Mouse (Mus musculus) right cerebral cortex, postnatal 4 days (tissue): ENCODE results near the gene Gm28048.

ENCODE experiments used
- DNase-seq: peaks from one replicate; pipeline ENCODE4 v3.0.0-alpha.2; 2022

Gm28048 gene

DNA sequence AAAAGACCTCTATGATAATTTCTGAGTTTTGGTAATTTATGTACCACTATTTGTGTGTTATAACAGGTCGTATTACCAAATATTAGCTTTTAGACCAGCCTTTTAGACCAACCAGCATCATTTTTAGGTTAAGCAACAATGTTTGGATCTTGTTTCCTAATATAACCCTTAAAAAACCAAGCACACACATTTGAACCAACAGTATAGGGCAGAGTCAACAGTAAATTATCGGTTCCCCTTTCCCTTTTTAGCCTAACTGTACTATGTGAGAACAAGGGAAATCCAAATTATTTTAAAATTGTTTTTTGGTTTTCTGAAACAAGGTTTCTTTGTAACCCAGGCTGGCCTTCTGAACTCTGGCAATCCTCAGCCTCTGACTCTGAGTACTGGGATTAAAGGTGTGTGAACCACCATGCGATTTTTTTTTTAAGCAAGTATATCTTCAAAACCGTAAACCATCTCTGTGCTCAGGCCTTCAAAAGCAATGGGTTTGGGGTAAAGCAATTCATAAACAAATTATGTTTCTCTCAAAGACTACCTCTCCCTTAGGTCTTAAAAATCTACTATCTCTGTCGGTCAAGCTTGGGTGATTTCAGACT lies 124.7 kb downstream of the Gm28048 start:
- DNase-seq: no peak

DNA sequence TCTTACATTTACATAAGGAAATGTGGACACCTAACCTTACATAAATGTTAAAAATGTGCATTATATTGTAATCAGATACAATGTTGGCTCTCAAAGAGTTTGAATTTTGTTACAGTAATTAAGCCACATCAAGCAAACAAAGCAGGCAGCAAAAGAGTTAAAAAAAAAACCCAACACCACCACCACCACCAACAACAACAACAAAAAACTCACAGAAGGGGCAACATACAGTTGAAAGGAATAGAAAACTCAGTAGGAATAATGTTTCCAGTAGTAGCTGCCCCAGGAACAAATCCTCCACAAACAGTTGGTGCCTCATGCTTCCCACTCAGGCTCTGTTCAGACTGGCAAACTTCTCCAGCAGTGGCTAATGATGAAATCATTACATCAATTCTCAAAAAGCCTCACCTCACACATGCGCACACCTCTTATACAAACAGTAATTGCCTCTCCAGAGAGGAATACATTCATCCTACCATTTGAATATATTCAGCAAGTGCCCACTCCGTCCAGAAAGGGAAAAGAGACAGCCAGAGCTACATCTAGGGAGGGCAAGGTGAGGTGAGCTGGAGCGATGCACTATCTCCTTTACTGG lies 125.4 kb downstream of the Gm28048 start:
- DNase-seq: no peak

DNA sequence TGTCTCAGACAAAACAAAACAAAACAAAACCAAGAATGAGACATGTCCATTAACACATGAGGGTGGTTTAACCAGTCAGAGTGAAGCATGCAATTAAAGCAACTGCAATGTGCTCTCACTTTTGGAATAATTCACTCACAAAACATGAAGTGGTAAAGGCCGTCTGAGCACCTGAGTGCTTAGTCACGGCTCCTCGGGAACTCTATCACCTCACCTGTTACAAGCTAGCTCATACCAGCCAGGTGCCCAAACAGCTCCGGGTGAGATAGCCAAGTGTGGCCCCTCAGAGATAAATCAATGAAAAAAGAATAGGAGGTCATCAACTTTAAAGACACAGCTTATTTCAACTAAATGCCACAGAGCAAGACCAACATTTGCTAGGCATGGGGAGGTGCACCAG lies 127.3 kb downstream of the Gm28048 start:
- DNase-seq: no peak

DNA sequence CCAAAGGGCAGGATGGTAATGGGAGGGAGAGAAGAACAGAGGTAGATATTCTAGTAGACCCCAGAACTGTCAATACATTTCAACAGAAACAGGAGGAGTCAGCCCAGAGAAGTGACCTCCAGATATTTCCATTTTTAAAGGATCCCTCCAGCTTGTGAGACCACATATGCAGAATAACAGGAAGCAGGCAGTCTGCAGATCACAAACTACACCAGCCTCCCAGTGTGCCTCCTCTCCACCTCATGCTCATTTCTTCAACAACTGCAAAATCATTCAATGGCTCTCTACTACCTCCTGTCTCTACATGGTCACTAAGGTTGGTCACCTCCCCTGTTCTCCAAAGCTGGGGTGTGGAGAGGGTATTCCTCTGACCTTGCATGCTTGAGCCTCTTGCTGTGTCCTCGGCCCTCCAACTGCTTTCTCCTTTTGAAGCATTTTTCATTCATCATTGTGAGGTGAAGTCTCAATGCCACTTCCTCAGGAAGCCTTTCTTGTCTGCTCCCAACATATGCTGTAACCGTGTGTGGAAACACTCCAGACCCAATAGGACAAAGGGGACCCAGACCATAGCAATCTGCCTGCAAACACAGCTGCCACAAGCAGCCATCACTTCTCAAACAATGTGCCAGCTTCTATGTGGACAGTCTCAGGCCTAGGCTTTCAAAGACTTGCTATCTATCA lies 128.3 kb downstream of the Gm28048 start:
- no peak for DNase-seq

DNA sequence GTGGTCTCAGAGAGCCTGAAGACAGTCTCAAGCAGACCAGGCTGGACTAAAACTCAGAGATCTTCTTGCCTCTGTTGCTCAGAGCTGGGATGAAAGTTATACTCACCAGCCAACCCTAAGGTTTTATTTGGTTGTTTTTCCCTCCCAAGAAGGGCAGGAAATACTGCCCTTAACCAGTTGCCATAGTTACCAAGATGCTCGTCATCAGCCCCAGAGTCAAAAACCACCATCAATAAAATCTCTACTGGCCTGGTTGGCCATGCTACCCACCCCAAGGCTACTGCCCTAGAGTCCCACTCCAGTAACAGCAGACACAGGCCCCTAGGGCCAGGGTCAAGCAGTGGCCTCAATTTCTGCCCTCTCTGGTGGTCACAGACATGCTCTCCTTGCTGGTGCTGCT lies 129.4 kb downstream of the Gm28048 start:
- DNase-seq: no peak

DNA sequence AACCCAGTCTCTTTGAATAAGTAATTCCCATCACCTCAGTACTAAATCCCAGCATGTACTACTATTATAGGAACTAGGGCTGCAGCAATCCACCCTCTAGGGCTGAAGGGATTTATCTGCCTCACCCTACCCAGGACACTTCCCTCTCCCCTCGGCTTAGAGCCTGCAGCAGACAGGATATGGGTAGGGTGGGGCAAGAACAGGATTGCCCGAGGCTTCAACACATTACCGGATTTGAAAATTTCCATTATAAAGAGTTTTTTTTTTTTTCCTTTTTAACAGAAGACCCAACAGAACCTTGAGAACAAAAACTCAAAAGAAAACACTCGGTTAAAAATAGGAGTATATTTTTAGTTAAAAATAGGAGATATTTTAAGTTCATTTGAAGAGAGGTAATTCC lies 130.5 kb downstream of the Gm28048 start:
- DNase-seq: no peak

DNA sequence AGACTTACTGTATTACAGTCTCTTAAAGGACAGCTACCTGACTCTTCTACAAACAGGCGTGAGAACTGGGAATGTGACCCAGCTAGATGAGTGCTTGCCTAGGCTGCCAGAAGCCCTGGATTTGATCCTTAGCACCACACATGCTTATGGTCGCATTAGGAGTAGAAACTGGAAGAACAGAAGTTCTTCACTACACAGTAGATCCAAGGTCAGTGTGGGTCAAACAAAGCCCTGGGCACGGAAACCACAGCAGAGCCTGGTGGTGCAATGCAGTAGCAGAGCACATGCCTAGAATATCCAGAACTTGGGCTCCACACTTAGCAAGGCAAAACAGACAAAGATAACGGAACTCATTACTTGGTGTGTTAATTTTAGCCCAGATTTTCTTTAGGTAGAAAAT lies 131.8 kb downstream of the Gm28048 start:
- DNase-seq: no peak

DNA sequence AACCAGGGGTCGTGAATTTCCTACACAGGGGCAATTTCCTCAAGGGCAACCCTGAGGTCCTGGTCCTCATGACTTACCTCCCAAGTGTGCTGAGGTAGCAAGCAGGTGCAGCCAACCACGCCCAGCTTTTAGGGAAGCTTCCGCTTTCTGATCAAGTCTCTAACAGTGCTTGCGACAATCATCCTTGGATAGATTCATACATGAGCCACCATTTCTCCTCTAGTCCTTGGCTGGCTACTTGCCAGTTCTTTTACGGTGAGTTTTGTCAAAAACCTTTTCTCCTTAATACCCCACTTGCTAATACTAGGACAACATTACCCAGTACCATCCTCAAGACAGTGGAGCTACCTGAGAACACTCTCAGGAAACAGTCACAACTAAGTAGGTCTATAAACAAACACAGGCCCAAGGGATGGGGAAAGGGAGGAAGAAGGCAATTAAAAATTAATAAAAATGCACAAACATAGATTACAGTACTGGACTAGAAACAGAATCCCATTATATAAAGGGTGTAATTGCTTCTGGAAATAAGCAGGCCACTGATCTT lies 133.2 kb downstream of the Gm28048 start:
- DNase-seq: no peak

DNA sequence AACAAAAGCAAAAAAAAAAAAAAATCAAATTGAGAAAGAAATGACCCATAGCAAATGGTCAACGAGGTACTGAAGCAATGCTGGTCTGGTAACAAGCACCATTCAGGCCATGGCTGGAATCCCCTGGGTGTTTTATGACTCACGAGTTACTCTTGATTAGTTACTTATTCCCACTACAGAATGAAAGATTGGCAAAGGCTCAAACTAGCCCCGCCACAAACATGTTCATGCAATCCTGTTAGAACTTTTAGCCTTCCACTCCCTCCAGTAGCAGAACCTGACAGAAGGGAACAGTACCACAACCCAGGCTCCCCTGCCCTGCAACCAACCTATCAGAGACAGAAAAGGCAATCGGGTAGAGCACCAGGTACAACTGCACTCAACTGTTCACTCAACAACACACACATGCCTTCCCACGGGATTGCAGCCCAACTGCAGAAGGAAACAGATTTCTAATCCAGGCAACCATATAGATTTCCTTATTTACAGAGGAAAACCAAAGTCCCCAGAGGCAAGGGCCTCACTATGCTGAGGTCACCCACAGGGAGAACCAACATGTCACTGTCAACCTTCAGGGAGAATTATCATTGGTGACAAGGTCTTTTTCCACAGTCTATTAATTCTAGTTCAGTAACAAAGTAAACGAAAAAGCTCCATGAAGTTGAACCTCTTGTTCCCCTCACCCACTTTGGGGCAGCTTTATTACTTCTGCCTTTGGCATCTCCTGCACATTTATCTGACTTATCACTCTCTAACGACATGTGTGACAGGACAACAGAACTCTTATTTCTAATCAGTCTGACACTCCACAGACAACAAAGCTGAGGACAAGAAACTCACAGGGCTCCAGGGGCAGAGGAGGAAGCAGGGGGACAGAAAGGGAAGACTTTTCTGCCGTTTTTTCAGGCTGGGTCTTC lies 133.9 kb downstream of the Gm28048 start:
- DNase-seq: no peak

DNA sequence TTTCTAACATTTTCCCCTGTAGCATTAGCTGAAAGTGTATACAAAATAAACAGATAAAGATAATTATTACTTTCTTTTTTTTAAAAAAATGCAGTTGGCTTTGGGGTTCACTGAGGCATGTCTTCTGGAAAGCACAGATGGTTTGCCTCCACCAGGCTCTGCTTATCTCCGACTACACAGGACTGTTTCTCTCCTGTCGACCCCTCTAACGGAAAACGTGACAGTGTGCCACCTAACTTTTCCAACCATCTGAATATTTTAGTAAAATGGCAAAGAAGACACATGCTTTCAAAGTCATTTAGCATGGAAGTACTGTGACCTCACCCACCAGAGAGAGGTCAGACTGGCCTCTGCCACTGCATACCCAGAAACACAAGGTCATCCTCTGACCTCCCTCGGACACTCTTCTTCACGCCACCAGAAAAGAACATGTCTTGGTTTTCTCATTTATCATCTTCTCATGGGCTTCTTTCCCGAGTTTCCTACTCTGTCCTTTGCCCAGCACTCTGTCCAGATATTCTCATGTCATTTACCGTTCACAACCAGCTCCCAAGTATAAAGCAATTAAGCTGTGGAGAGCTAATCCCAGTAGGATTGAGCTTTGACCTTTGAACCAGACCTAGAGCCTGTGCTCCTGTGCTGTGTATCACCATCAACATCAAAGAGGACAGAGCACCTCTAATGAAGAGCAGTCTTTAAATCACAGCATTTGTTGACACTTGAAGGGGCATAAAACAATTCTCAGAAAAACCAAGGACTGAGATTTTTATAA lies 134.7 kb downstream of the Gm28048 start:
- no peak for DNase-seq

DNA sequence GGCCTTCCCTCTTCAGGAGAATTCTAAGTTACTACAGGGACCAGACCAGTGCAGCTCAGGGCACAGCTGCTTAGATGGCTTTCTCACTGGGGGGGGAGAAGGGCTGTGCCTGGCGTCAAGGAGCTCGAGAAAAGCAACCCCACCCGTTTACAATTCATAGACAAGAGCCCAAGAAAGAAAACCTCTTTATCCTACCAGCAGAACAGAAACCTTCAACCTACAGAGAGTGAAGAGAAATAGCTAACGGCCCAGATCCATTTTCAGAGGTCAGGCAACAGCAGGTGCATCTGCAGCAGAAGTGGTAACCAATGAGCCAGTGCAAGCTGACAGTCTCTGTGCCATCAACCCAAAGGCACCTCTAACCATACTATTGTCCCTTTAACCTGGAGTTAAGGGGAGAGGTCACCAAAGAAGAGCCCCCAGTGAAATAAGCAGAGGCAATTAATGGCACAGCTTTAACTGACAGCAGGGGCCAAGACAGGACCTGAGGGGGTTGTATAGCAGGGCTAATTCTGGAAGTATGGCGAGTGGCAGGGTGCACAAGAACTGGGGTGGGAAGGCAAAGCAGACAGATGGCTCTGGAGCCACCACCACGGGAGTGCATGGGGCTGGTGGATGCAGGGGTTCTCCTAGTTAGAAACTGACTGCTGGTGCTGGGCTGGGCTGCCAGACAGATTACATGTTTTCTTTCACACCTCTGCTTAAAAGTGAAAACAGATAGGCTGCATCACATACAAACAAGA lies 135.6 kb downstream of the Gm28048 start:
- DNase-seq: no peak

DNA sequence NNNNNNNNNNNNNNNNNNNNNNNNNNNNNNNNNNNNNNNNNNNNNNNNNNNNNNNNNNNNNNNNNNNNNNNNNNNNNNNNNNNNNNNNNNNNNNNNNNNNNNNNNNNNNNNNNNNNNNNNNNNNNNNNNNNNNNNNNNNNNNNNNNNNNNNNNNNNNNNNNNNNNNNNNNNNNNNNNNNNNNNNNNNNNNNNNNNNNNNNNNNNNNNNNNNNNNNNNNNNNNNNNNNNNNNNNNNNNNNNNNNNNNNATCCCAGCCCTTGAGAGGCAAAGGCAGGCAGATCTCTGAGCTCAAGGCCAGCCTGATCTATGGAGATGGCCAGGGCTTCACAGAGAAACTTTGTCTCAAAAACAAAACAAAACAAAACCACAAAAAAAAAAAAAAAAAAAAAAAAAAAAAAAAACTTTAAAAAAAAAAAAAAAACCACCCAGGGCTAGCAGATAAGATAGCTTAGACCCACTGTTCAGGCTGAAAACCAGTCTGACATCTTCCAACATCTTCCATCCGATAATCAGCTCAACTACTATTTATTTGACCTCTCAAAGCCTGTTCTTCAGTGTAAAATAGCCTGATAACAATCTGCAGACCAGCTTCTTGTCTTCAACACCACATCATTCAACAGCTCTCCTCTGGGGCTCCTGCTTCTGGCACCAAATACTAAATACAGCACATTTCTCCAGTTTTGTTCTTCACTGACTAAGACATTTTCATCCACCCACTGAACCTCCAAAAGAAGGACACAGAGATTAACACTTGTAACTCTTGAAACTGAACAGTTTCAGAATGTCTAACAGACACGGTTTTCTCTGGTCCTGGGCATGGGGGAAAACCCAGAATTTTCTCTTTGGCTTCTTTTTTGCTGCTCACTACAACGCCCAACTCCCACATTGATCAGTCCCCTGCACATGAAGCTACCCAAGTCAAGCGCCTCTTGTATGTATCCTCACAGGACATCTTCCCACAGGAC lies 136.9 kb downstream of the Gm28048 start:
- no peak for DNase-seq

DNA sequence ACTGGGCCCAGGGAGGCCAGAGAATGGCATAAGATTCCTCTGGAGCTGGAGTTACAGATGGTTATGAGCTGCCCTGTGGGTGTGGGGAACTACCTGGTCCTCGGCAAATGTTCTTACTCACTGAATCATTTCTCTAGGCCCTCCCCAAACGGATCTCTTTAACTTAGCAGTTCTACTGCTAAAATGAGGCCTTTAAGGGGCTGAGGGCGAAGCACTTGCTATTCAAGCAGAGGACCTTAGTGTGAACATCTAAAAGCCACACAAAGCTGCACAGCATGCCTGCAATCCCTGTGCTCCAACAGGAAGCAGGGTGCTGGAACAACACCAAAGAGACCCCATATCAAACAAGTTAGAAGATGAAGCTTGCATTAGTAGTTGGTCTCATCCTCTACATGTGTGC lies 142.4 kb downstream of the Gm28048 start:
- DNase-seq: no peak

DNA sequence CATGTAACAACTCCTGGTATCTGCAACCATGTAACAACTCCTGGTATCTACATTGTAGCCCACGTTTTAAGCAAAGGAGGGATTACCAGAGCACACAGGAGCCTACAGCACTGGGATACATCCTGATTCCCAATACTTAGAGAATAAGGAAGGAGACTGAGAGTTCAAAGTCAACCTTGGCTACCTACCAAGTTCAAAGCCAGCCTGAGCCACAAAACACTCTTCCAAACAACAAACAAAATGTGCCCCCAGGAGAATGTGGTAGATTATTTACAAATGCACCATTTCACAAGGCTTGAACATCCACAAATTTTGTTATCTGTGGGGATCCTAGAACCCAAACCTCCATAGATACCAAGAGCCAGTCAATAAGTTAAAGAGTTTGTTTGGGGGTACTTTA lies 143.5 kb downstream of the Gm28048 start:
- no peak for DNase-seq

DNA sequence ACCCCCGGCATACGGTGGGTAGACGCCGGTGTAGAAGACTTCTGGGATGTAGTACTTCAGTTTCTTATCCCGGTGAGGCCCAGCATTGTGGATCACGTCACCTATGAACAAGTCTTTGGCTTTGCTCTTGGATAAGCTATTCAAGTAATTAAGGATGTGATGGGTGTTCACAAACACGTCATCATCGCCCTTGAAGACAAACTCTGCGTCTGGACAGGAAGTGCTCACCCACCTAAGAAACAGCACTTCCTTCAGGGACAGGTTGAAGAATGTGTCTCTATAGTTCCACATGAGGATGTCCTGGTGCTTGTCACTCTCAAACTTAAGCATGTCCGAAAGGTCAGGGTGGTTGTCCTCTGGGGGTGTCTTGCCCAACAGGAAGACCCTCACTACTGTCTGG lies 145.6 kb downstream of the Gm28048 start:
- DNase-seq: no peak

DNA sequence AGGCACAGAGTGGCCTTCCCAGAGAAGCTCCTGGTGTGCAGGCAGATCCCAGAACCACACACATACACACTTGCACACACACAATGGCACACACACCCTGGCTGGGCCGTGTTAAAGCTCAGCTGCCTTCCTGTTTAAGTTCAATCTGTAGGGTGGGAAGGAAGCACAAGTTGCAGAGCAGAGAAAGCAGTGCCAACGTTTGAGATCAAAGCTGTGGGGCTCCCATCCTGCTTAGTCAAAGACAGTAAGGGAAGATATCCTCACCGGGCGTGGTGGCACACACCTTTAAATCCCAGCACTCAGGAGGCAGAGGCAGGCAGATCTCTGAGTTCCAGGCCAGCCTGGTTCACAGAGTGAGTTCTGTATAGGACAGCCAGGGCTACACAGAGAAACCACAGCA lies 149.3 kb downstream of the Gm28048 start:
- DNase-seq: no peak

DNA sequence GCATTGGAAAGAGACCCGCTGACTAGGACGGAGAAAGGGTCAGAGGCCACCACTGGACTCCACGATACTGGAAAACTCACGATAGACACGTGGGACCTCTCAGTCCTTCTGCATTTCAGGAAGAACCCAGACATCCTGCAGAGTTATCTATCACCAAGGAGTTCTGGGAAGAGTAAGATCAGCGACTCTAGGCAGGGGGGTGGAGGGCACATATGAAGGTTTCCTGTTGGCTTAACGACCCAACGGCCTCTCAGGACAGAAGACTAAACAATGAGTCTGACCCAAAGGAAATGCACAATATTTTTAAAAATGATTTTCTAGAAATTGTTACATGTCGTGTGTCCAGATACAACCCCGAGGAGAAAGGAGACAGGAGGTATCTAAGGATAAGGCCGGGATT lies 150.0 kb downstream of the Gm28048 start:
- no peak for DNase-seq

DNA sequence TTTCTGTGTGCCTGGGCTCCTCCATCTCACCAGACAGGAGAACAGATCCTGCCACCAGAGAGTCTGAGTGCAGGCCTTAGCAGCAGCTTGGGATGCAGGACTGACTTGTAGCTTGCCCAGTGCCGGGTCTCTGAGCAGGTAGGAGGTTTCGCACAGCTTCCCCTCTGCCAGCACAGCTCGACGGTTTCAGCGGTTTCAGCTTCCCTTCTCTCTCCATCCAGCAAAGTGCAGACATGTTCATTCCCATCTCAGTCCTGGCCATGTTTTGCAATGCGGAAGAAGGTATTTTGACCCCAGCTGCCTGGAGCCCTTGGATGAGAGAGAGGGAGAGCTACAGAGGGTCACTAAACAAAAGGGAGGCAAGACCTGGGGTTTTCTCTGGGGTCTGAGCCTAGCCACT lies 151.2 kb downstream of the Gm28048 start:
- no peak for DNase-seq

DNA sequence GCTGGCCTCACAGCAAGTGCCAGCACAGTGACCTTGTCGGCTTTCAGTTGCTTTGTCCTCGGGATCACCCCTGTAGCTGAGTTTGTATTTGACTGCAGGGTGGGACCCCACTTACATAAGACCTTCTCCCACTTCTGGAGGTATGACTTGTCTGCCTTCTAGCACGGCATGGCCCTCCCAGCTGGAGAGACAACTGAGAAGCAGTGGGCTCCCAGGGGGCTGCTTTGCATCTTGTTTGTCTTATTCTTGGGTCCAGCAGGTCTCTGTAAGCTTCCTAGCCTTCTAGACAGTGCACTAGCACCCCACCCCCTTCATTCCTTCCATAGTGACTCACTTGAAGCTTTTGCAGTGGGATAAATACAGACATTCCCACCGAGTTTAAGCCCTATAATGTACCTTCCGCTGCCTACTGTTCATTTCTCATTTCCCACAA lies 151.7 kb downstream of the Gm28048 start:
- no peak for DNase-seq

DNA sequence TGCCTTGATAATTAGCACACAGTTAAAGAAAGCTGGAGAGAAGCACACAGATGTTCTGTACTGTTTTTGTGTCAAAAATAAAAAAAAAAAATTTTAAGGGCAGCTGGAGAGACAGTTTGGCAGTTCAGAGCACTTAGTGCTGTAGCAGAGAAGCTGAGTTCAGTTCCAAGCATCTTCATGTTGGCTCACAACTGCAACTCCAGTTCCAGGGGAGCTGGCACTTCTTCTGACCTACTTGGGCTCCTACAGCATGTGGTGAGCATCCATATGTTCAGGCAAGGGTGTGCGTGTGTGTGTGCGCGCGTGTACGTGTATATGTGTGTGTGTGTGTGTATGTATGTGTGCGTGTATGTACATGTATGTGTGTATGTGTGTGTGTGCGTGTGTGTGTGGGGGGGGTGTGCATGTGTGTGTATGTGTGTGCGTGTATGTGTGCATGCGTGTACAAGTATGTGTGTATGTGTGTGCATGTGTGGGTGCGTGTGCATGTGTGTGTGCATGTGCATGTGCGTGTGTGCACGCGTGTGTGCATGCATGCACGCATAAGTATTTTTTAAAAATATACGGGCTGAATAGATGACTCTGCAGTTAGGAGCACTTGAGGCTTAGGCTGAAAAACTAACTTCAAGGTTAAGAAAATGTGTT lies 152.8 kb downstream of the Gm28048 start:
- no peak for DNase-seq
